Mouse (Mus musculus) T-cell, adult 2 months (primary cell): ENCODE measurements at regions not wholly inside any gene's neighbourhood (a gene's known extent, or its start where the extent isn't known, plus 50 kb on each side); places are given as distances from the start of the nearest gene placed in this dataset.

Experiments used
- DNase-seq: peaks from one replicate; pipeline ENCODE4 v3.0.0; 2022; ENCODE audit warnings: low spot score

DNA sequence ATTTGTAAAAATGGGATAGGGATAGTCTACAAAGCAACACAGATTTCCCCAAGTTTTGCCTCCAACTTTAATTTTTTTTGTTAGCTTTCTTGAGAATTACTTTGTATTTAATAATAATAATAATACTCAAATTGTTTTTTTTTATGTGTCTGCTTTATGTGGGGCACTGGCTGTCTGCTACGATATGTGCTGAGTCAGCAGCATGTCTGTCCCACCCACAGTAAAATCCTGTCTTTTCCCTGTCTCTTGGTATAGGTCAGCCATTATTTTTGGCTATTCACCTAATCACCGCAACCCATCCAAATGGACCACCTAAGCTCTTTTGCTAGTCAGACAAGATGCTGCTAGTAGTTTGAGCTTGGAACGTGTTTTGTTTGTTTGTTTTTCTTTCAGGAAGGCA, 473.0 kb downstream of the Hs3st4 start:
- DNase-seq, result no peak

GRCm38 (mm10) chr7:124487326-124487725, 504.7 kb downstream of the Hs3st4 start:
- DNase-seq, result no peak

- no peak for DNase-seq
Measured at GRCm38 (mm10) chr7:124491109-124491793, 508.6 kb downstream of the Hs3st4 start.

- DNase-seq, result no peak
Measured at GRCm38 (mm10) chr7:124491851-124492390, 509.3 kb downstream of the Hs3st4 start.

DNA sequence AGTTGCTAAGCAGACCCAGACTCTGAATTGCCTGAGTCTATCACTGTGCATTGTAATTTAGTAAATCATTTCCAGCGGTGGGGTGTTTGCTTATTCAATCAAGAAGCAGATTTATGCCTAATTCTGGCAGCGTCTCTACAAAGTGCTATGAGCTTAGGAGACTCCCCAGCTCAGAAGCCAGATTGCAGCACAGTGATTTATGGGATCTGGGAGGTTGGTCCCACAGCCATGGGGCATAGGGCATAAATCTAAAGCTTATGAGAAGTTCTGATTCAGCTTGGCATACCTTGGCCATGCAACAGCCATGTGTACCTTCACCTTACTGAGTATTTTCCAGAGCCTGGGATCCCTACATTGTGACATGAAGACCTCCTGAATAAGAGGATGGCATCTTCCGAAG, 518.0 kb downstream of the Hs3st4 start:
- DNase-seq, result no peak

DNA sequence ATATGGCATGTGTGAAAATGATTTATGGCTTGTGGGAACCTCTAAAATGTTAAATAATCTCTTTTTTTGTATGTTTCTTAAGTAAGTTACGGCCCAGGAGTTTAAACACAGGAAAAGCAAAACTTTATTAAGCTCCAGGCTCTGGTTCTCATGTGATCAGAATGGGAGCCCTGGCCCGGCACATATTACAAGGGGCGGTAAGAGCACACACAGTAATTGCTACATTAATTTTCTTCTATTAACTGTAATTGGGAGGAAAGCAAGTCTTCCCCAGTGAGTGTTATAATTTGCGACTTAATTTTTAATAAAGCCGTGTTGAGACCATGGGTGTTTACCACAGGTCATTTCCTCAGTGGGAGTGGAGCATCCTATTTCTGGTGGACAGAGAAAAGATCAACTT, 520.1 kb downstream of the Hs3st4 start:
- no peak for DNase-seq

DNA sequence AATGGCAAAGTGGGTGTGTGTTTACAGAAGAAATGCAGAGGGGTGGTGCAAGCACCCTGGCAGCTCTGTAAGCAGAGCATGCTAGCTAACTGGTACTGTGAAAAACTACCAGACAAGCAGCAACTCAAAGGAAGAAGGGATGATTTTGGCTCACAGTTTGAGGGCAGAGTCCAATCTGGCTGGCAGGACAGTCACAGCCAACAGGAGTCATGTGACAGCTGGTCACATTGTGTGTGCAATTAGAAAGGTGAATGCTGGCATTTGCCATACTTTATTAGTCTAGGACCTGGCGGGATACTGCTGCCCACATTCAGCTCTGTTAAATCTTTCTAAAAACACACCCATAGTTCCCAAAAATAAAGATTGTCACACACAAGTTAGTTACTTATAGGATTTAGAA, 566.4 kb downstream of the Hs3st4 start:
- no peak for DNase-seq

- DNase-seq, result no peak
Measured at GRCm38 (mm10) chr7:124557213-124557612, 574.5 kb downstream of the Hs3st4 start.

DNA sequence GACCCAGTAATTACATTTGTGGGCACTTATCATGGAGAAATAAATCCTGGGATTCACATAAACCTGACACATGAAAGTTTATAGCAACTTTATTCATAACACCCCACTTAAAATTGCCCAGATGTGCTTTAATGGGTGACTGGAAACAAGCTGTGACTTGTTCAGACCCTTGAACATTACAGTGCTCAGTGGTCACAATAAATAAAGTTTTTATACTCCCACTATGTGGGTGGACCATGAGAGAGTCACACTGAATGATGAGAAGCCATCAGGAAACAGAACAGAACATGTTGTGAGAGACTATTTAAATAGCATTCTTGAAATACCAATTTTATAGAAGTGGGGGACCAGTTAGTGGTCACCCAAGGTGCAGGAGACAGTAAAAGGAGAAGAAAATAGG, 588.1 kb downstream of the Hs3st4 start:
- DNase-seq, result no peak

- DNase-seq, result no peak
Measured at GRCm38 (mm10) chr7:124573666-124574065, 591.0 kb downstream of the Hs3st4 start.

GRCm38 (mm10) chr7:124581342-124581741, 598.7 kb downstream of the Hs3st4 start:
- DNase-seq, result no peak

DNA sequence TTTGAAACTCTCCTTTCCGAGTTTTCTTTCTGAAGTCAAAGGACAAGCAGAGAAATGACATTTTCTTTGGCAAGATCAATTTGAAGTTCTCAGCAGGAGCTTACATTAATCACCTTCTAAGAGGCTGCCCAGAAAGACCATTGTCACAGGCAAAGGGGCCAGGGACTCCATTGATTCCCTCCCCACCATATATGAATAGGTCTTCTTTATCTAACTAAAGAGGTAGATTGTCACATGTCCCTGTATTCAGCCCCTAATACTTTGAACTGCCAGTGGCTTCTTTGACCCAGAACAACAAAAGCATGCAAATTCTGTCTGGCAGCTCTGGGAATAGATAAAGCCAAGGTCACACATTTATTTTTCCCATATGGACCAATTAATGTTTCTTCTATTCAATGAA, 602.6 kb downstream of the Hs3st4 start:
- DNase-seq, result no peak

DNA sequence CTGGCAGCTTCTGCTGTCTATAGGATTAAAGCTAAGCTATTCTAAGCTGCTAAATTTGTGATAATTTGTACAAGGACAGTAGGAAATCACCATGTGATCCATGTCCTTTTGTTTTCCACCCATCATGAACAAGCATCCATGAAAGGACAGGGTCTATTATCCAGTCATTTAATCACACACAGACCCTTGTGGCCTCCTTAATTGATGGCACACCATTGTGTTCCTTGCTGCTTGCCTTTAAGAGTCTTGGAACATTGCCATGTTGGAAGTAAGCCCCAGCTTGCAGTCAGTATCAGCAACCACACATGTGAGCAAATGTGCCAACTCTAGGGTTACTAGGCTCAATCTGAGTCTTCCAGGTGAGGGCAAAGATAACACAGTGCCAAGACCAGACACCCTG, 608.7 kb downstream of the Hs3st4 start:
- no peak for DNase-seq

DNA sequence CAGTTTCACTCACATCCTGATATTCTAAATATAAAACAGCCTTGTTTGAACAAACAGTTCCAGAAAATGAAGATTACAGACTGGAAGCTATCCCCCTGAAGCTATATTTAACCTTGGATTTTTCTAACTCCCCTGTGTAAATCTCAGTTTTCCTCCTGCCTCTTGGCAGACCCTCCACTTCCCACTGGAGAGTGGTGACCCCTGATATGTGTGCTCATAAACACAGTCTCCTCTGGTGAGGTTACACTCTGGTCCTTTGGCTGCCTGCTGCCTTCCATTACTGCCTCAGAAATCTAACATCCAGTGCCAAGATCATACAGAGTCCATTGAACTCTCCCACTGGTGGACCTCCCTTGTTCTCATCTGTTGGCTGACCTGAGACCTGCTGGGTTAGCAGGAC, 610.8 kb downstream of the Hs3st4 start:
- no peak for DNase-seq

DNA sequence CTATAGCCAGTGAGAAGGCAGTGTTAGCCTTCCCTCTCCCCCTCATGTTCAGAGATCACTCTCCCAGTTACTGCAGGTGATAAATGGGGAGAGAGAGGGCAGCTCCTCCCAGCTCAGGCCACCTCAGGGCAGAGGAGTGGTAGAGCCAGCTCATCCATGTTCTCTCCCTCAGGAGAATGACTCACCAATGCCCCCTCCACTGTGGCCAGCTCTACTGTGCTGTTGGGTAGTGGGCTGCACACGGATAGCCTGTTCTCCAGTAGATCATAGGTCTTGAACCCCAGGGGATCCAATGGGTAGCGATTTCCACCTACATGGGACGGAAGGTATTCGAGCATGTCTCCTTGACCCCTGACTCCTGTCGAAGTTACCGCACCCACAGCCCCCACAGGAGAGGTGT, 618.1 kb downstream of the Hs3st4 start:
- DNase-seq, result no peak

DNA sequence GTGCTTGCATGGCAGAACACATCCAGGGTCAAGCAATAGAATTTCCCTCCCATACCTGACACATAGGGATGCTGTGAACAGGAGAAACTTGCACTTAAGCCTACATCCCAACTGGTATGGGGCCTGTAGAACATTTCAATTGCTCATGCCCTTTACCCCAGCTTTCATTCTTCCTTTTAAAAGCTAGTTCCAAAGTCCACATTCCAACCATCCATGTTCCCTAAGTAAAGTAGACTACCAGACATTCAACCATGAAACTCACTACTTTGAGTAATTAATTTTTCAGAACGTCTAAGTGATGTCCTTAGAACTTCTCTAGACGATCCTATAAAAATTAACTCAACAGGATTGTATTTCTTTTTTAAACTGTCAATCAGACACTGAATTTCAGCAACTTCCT, 621.9 kb downstream of the Hs3st4 start:
- no peak for DNase-seq

DNA sequence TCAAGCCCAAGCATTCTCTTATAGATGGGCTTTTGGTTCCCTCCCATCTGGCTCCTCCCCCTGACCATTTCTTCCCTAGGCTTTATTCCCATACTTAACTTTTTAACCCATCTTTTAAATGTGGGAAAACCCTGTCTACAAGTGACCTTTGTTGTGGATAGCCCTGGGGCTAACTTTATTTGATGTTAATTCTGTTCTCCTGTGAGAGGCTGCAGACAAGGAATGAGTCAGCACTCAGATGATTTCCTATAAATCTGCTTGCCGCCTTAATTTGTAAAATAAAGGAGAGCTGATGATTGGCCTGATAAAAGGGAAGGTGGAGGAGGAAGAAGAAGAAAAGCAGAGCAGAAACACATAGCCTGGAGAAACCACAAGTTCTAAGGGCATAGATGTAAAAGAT, 623.3 kb downstream of the Hs3st4 start:
- DNase-seq, result no peak

- DNase-seq, result no peak
Measured at GRCm38 (mm10) chr7:124607061-124607460, 624.4 kb downstream of the Hs3st4 start.

GRCm38 (mm10) chr7:124610437-124610836, 627.8 kb downstream of the Hs3st4 start:
- DNase-seq, result no peak

GRCm38 (mm10) chr7:124647131-124647530, 664.5 kb downstream of the Hs3st4 start:
- no peak for DNase-seq

DNA sequence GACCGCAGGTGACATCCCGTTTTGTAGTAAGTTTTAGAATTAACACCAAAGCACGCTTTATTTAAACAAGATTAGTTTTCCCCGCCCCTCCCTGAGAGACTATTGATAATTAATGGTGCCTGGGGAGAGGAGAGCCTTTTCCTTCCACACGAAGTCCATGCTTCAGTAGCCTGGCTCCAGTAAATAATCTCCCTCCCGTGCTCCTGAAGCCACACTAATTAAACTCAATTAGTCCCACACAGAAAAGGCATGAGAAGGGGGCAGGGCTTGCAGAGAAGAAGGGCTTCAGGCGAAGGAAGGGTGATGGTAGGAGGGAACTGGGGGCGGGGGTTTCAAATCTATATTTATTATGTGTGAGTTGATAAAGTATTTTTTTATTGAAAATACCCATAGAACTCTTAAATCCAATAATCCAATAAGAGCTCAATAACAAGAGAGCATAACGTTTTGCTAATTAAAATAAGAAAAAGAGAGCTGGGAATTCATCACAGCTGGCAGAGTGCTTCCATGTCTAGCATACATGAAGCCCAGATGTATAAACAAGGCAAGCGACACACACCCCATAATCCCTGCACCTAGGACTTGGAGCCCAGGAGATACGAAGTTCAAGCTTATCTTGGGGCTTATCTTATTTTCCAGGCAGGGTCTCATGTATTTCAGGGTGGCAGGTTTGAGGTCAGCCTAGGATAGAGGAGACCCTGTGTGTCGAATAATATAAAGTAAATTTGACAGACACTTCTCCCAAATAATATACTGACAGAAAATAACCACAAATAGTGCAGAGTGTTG, 684.7 kb downstream of the Hs3st4 start:
- no peak for DNase-seq

DNA sequence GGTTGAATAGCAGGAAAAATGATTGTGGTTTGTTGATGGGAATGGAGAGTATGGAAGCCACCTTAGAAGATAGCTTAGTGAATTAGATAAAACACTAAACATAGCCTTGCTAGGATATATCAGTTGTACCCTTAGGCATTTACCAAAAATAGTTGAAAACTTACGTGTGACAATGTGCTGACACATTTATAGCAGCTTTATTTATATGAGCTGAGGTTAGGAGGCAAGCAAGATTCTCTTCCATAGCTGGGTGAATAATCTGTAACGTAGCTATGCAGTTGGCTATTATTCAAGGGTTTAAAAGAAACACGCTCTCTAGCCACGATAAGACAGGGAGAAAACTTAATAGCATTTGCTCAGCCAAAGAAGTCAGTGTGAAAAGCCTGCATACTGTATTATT, 685.4 kb downstream of the Hs3st4 start:
- no peak for DNase-seq

GRCm38 (mm10) chr7:124670477-124670876, 687.8 kb downstream of the Hs3st4 start:
- no peak for DNase-seq

DNA sequence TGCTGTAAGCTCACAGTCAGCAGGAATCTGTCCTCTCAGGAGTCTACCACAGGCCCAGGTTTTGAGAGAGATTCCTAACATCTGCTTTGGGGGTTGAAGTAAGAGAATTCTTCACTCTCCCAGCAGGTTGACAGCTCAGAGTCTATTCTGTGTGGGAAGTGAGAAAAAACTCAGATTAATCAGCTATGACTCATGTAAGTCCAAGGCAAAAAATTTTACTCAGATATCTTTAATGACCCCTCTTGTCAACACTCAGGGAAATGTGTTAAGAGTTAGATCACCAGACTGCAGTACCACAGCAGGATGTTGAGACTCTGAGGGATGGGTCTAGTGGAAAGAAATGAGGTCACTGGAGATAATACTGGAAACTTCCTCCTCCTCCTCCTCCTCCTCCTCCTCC, 688.4 kb downstream of the Hs3st4 start:
- no peak for DNase-seq
